Mouse (Mus musculus): Measurements from ENCODE around the gene Gm45062.

Gene Gm45062

GRCm38 (mm10) chr6:8485414-8486175, 226.3 kb downstream of the Gm45062 start:
- DNase-seq = peak; percentile 75

- peak; percentile 23 for DNase-seq
These were observed 227.3 kb downstream of the Gm45062 start for GRCm38 (mm10) chr6:8486391-8487043.

GRCm38 (mm10) chr6:8487044-8487853, 228.0 kb downstream of the Gm45062 start:
- peak; percentile 35 for DNase-seq

GRCm38 (mm10) chr6:8488249-8488648, 229.0 kb downstream of the Gm45062 start:
- no peak for DNase-seq

DNA sequence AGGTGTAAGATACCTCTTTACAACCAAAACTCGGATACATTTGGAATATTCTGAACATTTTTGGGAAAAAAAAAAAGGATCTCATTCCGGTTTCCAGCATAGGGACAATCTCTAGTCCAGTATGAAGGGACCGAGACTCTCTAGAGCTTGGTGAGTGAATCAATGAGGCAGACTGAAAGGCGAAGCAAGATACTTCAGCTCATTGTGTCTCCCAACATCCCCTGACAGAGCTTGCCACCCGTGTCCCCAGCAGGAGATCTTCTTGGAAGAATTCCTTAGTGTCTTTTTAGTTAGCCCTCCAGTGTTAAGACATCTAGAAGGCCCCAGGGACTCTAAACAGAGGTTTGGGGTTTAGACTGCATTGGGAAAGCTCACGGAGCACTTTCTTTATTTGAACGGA, 230.0 kb downstream of the Gm45062 start:
- no peak for DNase-seq

DNA sequence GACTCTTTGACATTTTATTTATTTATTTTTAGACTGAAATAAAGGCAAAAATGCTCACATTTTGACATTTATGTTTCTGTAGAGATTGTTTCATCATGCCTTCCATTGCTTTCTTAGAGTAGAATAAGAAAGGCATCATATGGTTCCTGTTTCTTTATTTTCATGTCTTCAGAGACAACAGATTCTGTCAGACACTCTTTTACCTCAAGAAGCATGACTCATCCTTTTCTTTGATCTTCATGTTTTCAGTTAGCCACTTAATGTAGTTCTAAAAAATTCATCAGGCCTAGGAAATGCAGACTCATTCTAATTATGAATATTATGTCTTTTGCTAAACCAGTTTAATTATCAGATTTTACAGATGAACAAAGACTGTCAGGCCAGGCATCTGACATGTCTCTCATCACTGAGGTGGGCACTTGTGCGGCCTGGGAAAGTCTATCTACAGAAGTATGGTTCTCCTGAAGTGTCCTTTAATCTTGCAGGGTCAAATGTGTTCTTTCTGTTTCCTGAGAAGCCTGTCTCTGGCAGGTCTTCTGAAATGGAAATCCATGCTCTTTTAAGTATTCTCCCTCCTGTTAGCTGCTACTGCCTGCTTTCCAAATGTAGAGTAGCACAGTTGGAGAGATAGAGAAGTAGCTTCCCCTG, 230.8 kb downstream of the Gm45062 start:
- DNase-seq = no peak

DNA sequence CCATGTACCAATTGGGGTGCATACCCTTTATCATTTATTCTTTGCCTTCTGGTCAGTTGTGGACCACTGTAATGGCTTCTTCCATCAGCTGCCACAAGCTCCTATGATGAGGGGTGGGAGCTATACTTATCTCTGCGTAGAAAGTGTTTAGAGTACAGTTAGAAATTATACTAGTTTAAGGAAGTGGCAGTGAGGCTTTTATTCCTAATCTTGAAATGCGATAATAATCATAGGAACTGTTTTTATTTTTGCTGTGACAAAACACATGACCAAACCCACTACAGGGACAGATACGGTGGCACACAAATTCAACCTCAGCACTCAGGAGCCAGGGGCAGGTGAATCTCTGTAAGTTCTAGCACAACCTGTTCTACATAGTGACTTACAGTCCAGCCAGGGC, 233.0 kb downstream of the Gm45062 start:
- DNase-seq = no peak

DNA sequence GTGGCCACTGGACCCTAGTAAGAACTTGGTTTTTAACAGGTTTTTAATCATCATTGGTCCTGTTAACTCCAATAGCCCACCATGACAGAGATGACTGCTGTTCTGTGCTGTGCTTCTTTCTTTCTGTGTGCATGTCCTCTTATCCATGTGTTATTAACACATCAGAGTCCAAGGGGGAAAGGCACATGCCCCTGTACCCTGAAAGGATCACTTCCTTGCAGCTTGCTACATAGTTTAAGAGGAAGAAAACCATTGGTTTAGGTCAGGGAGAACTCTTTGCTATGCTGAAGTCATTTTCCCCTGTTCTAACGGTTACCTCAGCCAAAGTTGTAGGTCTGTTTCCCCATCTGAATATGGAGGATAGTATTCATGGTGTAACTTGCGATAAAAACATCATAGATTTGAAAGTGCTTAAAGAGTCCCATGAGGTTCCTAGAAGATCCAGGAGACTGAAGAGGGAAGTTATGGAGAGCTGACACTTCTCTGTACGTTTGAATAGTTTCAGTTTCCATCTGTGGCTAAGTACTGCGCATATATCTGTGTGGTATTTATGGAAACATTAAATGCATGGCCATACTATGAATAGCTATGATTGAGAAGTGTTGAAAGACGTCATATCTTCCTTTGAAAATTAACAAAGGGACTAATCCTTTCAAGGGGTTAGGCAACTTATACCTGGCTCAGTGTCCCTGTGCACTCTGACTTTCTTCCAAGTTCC, 236.0 kb downstream of the Gm45062 start:
- DNase-seq = no peak

DNA sequence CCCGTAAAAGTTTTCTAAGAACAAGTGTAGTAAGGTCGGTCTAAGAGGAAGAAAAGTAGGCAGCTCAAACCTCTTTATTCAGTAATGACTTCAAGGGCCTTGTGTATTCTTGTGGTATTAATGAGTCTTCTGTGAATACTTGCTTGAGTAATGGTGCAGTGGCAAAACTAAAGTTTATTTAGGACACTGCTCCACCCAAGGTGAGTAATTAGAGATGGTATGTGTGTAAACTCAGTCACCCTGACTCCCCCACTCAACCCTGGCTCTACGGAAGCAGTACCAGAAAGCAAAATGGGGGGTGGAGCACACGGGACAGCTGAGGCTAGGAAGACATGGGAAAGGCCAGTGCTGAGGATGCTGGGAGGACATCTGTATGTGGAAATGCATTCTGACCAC, 236.6 kb downstream of the Gm45062 start:
- DNase-seq = no peak

DNA sequence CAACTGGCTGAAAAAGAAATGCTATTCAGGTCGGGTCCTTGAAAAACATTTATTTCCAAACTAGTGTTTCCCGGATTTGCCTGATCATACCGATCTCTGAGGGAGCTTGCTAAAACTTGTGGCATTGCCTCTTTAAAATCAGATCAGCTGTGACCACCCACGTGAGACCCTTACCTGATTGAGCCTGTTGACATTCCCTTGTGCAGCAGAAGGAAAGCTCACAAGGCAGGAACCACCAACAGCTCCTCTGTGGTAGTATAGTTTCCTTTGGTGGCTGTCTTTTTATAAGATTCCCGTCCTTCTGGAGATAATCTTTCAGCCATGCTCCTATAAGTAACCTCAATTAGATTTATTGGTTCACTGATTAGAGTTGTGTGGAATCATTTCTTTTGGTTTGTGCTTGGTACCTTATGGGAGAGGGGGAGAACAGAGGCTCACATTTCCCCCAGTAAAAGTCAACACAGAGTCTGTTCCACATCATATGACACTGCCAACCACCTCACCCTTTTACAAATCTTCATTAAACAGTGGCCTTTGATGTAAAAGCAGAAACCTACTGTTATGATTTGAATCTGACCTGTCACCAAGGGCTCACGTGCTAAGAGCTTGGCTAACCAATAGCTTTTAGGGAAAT, 238.1 kb downstream of the Gm45062 start:
- DNase-seq = no peak

DNA sequence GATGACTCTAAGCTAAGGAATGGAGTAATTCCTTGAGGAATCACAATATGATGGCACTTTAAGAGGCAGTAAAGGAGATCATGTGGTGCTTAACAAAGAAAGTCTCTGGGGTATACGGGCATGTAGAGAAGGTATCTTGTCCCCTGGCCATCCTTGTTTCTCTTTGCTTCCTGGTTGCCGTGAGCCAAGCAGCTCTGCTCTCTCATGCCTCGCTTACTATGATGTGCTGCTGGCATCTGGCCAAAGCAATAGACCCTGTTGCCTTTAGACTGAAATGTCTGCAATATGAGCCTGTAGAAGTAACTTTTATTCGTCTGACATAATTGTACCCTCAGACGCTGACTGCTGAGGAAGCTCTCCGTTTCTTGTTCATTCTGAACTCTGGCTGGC, 238.6 kb downstream of the Gm45062 start:
- peak; percentile 46 for DNase-seq

DNA sequence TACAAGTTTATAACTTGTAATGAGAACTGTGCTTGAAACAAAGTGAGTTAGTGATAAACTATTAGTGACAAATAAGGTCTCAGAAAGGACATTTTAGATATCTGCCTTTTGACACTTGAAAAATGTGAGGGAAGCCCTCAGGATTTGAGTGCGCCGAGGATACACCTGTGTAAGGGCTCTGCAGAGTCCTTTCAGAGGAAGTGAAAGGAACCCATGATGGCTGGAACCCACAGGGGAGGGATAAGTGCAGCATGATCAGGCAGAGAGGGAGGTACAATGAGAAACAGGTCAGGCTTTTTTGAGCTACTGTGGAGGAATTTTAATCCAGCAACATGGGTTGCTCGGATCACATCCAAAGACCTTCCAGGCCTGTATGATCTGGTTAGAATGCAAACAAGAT, 239.7 kb downstream of the Gm45062 start:
- DNase-seq = no peak

GRCm38 (mm10) chr6:8503953-8504352, 244.7 kb downstream of the Gm45062 start:
- DNase-seq = no peak

DNA sequence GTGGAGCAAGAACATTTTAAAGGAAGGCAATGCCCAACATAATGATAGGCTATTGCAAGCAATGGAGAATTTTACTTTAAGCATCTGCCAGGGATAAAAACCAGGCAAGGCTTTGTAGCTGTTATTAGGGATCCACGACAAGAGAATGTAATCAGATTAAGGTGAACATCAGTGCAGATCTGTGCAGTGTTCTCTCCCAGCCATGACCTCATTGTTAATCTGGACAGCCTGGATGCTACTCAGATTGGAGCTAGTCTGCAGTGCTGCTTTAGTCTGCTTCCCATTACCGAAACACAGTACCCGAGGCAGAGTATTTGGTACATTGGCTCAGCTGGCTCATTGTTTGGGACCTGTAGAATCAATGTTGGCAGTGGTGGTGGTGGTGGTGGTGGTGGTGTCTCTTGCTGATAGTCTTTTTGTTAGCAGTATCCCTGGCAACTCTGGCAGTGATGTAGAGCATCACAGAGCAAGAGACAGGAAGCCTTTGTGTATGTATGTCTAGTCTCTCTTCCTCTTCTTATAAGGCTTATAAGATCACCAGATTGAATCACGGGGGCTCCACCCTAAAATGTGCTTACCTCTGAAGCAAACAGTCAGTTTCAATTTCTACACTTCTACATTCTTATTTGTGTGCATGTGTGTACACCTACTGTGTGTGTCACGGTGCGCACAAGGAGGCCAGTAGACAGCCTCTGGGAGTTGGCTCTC, 245.4 kb downstream of the Gm45062 start:
- DNase-seq = peak; percentile 59

- no peak for DNase-seq
These were observed 247.4 kb downstream of the Gm45062 start for GRCm38 (mm10) chr6:8506631-8507030.

DNA sequence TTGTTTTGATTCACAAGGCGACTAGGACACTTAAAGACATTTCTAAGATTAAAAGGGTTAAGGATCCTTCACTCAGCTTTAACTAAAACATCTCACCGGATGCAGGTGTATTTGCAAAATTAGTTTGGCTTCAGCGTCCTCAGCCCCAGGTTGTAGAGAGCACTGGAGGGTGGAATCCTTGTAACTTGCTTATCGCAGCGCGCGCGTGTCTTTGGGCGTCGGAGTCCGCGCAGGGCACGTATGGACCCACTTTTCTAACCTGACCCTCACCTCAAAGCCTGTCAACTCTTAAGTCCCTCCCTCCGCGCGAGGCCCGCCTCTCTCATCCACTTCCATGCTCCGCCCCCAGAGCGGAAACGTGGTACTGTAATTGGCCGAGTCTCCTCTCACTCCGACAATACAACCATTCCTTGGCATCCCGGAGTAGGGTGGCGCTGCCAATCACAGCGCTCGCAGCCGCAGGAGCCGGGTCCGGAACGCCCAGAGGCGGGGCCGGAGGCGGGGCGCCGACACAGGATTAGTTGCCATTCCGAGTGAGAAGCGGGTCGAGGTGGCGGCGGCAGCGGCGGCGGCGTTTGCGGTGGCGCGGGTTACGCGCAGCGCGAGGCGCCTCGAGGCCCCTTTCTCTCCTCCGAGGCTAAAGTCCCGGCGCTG, 249.8 kb downstream of the Gm45062 start:
- peak; percentile 99 for DNase-seq

DNA sequence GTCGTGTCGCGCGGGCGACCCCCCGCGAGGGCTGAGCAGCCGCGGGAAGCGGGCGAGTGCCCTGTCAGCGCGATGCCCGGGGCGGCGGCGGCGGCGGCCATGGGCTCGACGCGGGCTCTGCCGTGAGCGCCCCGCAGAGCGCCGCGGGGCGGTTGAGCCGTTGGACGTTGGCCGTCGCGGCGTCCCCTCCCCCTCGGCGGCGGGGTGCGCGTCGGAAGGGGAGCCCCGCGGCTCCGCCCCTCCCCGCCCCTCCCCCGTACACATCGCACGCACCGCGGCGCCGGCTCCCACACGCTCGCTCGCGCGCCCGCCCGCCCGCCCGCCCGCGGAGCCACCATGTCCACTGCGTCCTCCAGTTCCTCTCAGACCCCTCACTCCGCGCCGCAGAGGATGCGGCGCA, 250.3 kb downstream of the Gm45062 start, which contains the start of gene Glcci1:
TSS of gene Glcci1 (plus strand) at position 50 of the 400 bp plus-strand sequence.
- DNase-seq = peak; percentile 89

- peak; percentile 44 for DNase-seq
These were observed 251.0 kb downstream of the Gm45062 start for GRCm38 (mm10) chr6:8509961-8510863.

DNA sequence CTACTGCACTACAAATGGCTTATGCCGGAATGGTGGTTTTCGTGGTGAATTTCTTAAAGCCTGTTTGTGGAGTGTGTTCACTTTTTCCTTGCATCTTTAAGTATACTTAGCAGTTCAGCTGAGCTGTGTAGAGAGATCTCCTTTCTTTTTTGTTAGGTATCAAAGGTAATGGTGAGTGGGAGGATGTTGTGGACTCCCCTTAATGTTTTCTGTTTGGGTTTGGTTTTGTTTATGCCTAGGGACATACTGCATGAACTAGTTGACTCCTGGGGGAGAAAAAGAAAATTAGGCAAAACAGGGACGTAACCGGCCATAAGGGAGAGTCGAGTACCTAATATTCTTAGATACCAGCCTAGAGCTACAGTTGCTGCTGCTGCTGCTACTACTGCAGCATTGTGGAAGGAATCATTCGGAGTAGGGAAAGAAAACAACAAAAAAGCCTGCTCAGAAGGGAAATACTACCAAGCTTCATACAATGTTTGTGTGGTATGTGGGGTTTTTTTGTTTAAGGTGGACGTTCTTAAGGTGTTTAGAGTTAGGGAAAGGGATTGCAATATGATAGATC, 251.7 kb downstream of the Gm45062 start:
- peak; percentile 33 for DNase-seq
